Mouse (Mus musculus) neural tube, embryonic 14.5 days (tissue): ENCODE results near the gene Map1b. TPM values are rescaled to one million over a fixed set of nuclear protein-coding genes. Genes with fewer than 3 reads are reported as not detected.

Experiments used
- ATAC-seq: fragments of 200-750 bp; cut with Nextera tagmentation; 2 replicates; pipeline ENCODE4 v1.8.0; 2017; ENCODE audit warnings: low read depth, mild to moderate bottlenecking, moderate TSS enrichment, moderate library complexity
- H3K27ac ChIP-seq: fragments of 300-500 bp; sonication (generic); 2 replicates; pipeline ENCODE4 v1.5.1; 2014; ENCODE audit warnings: low read depth, mild to moderate bottlenecking, control low read depth, low read length, moderate library complexity, mixed read lengths
- H3K27me3 ChIP-seq: fragments of 300-500 bp; sonication (generic); 2 replicates; pipeline ENCODE4 v1.6.1; 2014; ENCODE audit warnings: low read length; ENCODE audit not compliant: control insufficient read depth, insufficient read depth
- H3K36me3 ChIP-seq: fragments of 300-500 bp; sonication (generic); 2 replicates; pipeline ENCODE4 v1.6.1; 2014; ENCODE audit warnings: low read length, mixed read lengths; ENCODE audit not compliant: control insufficient read depth, insufficient read depth
- H3K4me1 ChIP-seq: fragments of 300-500 bp; sonication (generic); 2 replicates; pipeline ENCODE4 v1.6.1; 2014; ENCODE audit warnings: low read length; ENCODE audit not compliant: control insufficient read depth, insufficient read depth
- H3K4me2 ChIP-seq: fragments of 300-500 bp; sonication (generic); 2 replicates; pipeline ENCODE4 v1.6.1; 2014; ENCODE audit warnings: mild to moderate bottlenecking, low read depth, low read length, control low read depth
- H3K4me3 ChIP-seq: fragments of 300-500 bp; sonication (generic); 2 replicates; pipeline ENCODE4 v1.5.1; 2014; ENCODE audit warnings: low read depth, low read length, control low read depth, mixed read lengths
- H3K9ac ChIP-seq: fragments of 300-500 bp; sonication (generic); replicated peaks from 2 replicates; pipeline ENCODE4 v1.6.1; 2014; ENCODE audit warnings: low read depth, mild to moderate bottlenecking, control low read depth, low read length, mixed read lengths
- H3K9me3 ChIP-seq: fragments of 300-500 bp; sonication (generic); 2 replicates; pipeline ENCODE4 v1.6.1; 2016; ENCODE audit warnings: low read length; ENCODE audit not compliant: control insufficient read depth
- WGBS: fragments of 180-500 bp; shearing (Covaris S2); extraction: QIAGEN DNeasy Blood & Tissue Kit; methylation state at CpG from one replicate; pipeline ENCODE4 v1.1.7; 2014; 5-methylcytosine and 5-hydroxymethylcytosine counted together
- polyA plus RNA-seq: library from polyadenylated mRNA; unstranded; fragments of >200 nt; fragmentation: Nextera tagmentation; extraction: Ambion mirVana; gene quantifications from 2 replicates; pipeline ENCODE4 v1.2.1, GENCODE M21; 2014

The Map1b gene
- polyA plus RNA-seq, 1 experiment from 2014 or later: 2,267 TPM

DNA sequence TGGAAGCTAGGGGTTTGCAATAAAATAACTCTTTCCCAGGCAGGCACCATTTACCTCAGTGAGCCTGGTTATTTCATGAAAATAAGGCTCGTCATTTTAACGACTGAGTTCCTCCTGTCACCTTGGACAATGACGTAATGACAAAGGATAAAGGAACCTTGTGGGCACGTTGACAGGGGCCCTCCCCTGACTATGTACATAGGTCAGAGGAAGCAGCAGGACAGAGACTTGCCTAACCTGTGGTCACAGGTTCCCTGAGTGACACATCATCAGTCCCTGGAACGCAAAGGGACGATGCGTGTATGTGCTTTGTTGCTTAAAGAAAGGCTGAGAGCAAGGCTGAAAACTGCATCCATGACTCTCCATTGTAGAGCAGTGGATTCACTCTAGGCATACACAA is 13.4 kb downstream of the Map1b start:
- Histone ChIP-seq H3K4me2 (peak overlapping the region; percentile 9; the same call in 1 of the 2 replicates), H3K36me3 (peaks cover 34% of the 10 kb centered on the region), H3K9me3 (no peaks in the 10 kb centered on the region), H3K4me1 (peaks cover 39% of the 10 kb centered on the region), H3K9ac (peak overlapping the region; percentile 16; the same call in 1 of the 2 replicates), H3K27me3 (no peaks in the 10 kb centered on the region), H3K27ac (0 out of 2 replicates have a peak overlapping the region, but pooled peaks have one; percentile 28), H3K4me3 (no peak overlapping the region)
- ATAC-seq: no peak; the same call in 1 of the 2 replicates
- 39% methylated on average over 7 of the region's 7 CpGs for WGBS

DNA sequence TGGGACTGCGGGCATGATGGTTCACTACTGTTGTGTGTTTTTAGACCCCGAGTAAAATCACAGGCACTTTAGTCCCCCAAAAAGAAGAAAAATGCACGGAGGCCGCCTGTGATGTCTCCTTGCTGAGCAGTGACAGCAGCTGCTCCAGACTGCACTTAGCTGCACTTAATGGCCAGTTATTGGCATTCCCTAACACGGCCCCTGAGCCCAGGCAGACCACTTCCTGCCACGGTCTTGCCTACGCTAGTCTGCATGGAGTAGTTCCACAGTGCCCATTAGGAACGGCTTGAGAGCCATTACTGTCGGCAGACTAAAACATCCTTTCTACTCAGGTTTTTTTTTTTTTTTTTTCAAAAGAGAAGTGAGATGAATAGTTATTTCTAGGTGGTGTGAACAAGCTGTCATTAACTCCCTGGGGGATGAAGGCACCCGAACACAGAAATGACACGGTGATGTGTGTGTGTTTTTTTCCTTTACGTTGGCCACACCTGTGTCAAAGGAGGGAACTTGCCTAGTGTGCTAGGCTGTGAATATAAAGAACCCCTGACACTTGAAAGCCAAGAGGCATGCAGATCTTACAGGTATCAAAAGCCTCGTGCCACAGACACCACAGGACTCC is 14.1 kb downstream of the Map1b start:
- Histone ChIP-seq H3K4me2 (peak overlapping the region; percentile 9; the same call in 1 of the 2 replicates), H3K36me3 (peaks cover 33% of the 10 kb centered on the region), H3K9ac (peak overlapping the region; percentile 29; the same call in 1 of the 2 replicates), H3K9me3 (no peaks in the 10 kb centered on the region), H3K27me3 (no peaks in the 10 kb centered on the region), H3K27ac (peak overlapping the region; percentile 28; the same call in 1 of the 2 replicates), H3K4me3 (no peak overlapping the region), H3K4me1 (peaks cover 39% of the 10 kb centered on the region)
- 28% methylated on average over 13 of the region's 13 CpGs for WGBS
- ATAC-seq: peak; percentile 79; the same call in 1 of the 2 replicates

DNA sequence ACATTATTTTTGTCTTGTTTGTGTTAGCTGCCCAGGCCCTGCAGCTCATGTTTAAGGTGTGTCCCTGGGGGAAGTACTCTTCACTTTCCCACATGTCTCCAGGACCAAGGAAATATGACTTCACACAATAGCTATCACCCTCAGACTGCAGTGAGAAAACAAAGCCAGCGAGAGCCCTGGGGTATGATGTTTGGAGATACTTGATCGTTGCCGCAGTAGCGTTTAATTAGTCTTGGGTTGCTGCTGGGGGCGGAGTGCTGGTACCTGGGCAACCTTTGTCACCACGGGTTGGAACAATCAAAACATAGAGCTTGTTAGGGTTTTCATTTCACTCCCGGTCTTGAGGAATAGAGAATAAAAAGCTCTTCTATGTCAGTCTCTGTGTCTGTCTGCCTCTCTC is 14.9 kb downstream of the Map1b start:
- peak overlapping the region; percentile 9; the same call in 1 of the 2 replicates for H3K4me2 ChIP-seq
- peaks cover 25% of the 10 kb centered on the region for H3K36me3 ChIP-seq
- peak overlapping the region; percentile 28; the same call in 1 of the 2 replicates for H3K27ac ChIP-seq
- ATAC-seq: no peak
- H3K9me3 ChIP-seq: no peaks in the 10 kb centered on the region
- H3K27me3 ChIP-seq: no peaks in the 10 kb centered on the region
- WGBS: 15% methylated on average over 7 of the region's 7 CpGs
- H3K4me3 ChIP-seq: no peak overlapping the region
- H3K4me1 ChIP-seq: peaks cover 39% of the 10 kb centered on the region
- peak overlapping the region; percentile 29; the same call in 1 of the 2 replicates for H3K9ac ChIP-seq

DNA sequence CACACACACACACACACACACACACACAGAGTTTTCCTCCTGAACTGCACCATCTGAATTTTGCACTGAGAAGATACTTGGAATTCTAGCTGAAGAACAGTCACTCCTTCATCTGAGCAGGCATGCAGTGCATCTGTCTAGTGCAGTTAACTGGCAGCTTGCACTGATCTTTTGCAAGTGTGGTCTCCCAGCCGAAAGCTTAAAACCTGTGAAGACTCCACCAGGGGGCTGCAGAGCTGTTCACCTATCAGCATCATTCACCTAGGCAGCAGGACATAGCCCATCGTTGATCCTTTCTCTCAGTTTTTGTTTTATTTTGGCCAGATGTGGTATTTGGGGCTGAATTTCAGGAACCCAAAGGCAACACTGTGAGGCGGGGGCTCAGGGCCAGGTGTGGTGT is 15.7 kb downstream of the Map1b start:
- Histone ChIP-seq H3K9me3 (no peaks in the 10 kb centered on the region), H3K27me3 (no peaks in the 10 kb centered on the region), H3K4me2 (no peak overlapping the region), H3K36me3 (peaks cover 17% of the 10 kb centered on the region; the same call in 1 of the 2 replicates), H3K27ac (no peak overlapping the region), H3K4me1 (peaks cover 39% of the 10 kb centered on the region), H3K9ac (no peak overlapping the region), H3K4me3 (no peak overlapping the region)
- ATAC-seq: no peak
- 80% methylated on average over 3 of the region's 3 CpGs for WGBS

DNA sequence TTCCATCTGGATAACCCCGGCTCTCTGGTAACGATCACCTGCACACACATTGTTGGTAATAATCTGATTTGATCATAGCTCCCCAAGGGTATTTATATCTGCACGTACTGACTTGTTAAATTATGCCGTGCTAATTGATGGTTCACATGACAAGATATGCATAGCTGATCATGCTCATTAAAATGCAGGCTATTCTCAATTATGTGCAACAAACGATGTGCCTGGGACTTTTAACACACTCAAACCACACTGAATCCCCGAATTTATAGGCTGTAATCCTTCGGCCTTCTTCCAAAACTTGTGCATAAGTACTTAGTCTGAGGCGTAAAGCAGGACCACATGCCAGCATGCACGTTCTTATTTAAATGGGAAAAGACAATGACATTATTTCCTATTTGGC is 16.6 kb downstream of the Map1b start:
- H3K27ac ChIP-seq: no peak overlapping the region
- peak; percentile 31; the same call in 1 of the 2 replicates for ATAC-seq
- peaks cover 10% of the 10 kb centered on the region; the same call in 1 of the 2 replicates for H3K36me3 ChIP-seq
- no peak overlapping the region for H3K4me3 ChIP-seq
- H3K9ac ChIP-seq: no peak overlapping the region
- no peak overlapping the region for H3K4me2 ChIP-seq
- WGBS: 36% methylated on average over 9 of the region's 9 CpGs
- H3K9me3 ChIP-seq: no peaks in the 10 kb centered on the region
- H3K27me3 ChIP-seq: no peaks in the 10 kb centered on the region
- H3K4me1 ChIP-seq: peaks cover 43% of the 10 kb centered on the region

DNA sequence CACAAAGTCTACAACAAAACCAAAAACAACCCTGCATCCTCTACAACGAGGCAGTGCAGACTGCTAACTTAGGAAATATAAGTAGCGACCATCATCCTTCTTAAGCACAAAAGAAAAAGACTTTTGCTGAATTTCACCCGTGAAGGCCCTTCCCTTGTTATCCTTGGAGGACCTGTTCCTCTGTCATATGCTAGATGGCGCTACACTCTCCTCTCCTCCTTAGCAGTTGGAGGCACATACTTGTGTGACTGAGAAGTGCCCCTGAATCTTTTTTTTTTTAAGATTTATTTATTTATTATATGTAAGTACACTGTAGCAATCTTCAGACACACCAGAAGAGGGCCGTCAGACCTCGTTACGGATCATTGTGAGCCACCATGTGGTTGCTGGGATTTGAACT is 20.2 kb downstream of the Map1b start:
- ATAC-seq: no peak
- Histone ChIP-seq H3K36me3 (0 out of 2 replicates have a peak, but pooled peaks cover 3% of the 10 kb centered on the region), H3K27me3 (no peaks in the 10 kb centered on the region), H3K9ac (no peak overlapping the region), H3K27ac (no peak overlapping the region), H3K9me3 (no peaks in the 10 kb centered on the region), H3K4me3 (no peak overlapping the region), H3K4me1 (peaks cover 37% of the 10 kb centered on the region), H3K4me2 (no peak overlapping the region)
- WGBS: 91% methylated on average over 7 of the region's 7 CpGs

DNA sequence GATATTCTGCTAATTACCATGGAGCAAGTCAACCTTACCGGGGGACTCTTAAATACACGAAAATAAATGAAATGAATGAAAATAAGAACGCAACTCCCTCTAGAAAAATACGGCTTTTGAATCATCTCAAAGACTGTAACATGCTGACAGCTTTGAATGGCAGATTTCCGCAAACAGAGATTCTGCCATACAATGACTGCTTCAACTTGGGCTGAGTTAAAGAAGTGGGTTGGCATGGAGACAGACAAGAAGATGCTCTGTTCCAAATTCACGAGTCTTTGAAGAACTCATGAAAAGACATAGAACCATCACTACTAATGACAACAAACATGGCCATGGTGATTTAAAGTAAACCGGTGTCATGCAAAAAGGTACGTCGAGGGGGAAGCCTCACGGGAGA is 21.9 kb downstream of the Map1b start:
- Histone ChIP-seq H3K4me2 (no peak overlapping the region), H3K27ac (no peak overlapping the region), H3K4me1 (peaks cover 25% of the 10 kb centered on the region), H3K36me3 (peaks cover 3% of the 10 kb centered on the region; the same call in 1 of the 2 replicates), H3K4me3 (no peak overlapping the region), H3K27me3 (no peaks in the 10 kb centered on the region), H3K9ac (no peak overlapping the region), H3K9me3 (no peaks in the 10 kb centered on the region)
- ATAC-seq: no peak
- 73% methylated on average over 10 of the region's 10 CpGs for WGBS

DNA sequence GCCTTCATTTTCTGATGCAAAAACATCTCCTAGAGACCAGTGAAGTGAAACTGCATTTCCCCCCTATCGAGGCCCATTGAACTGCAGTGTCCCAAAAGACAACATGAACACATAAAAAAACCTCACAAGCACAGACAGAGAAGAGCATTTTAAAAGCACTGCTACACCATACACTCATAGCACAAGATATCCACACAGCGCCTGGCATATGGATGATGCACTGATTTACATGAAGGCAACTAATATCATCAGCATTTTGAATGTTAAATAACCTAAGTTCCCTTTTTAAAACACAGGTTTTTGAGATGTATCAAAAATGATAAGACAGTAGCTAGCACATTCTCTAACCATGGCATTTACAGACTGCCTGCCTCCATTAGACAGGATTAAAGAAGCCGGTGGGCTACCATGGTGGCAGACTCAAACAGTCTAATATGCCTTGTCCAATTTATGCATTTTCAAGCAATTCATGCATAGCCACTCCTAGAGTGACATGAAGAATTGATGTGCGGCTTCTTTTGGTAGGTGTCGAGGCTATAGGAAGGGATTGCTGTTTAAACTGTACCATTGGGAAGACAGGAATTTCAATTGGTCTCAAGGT is 22.9 kb downstream of the Map1b start:
- H3K4me3 ChIP-seq: no peak overlapping the region
- no peaks in the 10 kb centered on the region for H3K27me3 ChIP-seq
- 0 out of 2 replicates have a peak overlapping the region, but pooled peaks have one; percentile 28 for H3K27ac ChIP-seq
- H3K36me3 ChIP-seq: peaks cover 3% of the 10 kb centered on the region; the same call in 1 of the 2 replicates
- H3K9ac ChIP-seq: no peak overlapping the region
- WGBS: 37% methylated on average over 5 of the region's 5 CpGs
- peaks cover 25% of the 10 kb centered on the region for H3K4me1 ChIP-seq
- no peaks in the 10 kb centered on the region for H3K9me3 ChIP-seq
- no peak overlapping the region; the same call in 1 of the 2 replicates for H3K4me2 ChIP-seq
- peak; percentile 5; the same call in 1 of the 2 replicates for ATAC-seq
